Mouse (Mus musculus) c-Kit-positive CD71-positive TER-119-negative erythroid progenitor cells, embryonic 14.5 days (primary cell): ENCODE results near the gene Ntrk1.

ENCODE experiments used
- DNase-seq: peaks from one replicate; pipeline ENCODE4 v3.0.0-alpha.2; 2013; ENCODE audit warnings: low read depth

Ntrk1 gene

DNA sequence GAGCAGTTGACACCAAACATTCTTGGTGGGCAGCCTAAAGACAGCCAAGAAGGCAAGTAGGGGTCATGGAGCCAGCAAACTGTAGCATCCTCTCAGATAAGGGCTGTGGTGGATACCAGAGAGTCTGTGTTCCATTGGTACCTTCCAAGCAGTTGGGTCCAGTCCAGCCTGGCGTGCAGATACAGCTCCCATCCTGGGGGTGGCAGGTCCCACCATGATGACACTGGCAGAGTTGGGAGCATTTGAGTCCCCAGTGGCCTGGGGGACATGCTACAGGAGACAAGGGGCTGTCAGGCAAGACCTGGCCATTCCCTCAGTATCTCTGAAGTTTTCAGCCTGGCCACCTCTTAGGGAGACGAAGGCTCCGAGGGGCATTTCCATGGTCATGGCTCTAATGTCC is 42.4 kb downstream of the Ntrk1 start:
- no peak for DNase-seq

DNA sequence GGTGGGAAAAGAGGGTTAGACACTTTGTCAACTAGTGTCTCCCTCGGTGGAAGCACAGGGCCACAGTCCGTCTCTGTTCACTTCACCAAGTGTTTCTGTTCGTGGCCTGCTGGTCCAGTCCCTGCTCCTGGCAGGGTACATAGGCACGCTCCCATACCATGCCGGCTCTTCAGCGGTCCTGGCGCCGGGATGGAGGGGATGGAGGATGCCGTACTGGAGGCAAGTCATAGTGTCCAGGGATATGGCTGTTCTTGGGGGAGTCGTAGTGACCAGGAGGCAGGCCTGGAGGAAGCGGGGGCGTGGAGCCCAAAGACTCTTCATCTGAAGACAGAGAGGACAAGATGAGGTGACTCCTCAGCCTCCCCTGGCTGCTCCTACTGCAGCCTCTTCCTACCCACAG is 45.0 kb downstream of the Ntrk1 start:
- DNase-seq: no peak

DNA sequence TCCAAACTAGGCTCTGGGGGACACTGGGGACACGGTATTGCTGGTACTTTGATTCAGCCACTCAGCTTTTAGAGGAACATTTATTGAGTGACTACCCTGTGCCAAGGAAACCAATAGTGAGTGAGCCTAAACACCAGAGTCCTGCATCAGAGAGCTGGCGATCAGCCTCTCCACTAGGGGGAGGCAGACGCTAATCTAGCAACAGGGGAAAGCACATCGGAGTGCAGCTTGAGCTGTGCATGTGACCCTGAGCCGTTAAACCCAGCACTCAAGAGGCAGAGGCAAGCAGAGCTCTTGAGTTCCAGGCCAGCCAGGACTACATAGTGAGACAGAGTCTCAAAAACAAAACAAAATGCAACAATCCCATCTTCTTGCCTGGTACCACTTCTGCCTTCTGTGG is 45.9 kb downstream of the Ntrk1 start:
- DNase-seq: peak; percentile 20

DNA sequence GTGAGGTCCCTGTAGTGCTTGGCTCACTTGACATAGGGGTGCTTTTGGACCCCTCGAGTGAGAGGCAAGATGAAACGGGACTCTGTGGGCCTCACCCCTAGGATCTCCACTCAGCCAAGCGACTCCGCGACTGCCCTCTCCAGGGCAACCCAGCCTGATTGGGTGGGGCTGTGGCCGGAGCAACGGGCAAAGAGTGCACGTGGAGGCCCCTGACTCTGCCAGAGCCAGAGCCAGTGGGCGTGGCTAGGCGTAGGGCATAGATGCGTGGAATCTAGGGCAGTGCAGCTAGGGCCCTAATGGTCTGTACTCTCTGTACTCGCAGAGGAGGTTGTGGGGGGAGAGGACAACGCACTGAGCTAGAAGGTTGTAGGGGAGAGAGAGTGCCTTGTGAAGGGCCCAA is 46.5 kb downstream of the Ntrk1 start, which contains the start of gene Lrrc71:
TSS of gene Lrrc71 (minus strand) at position 195 of the 400 bp plus-strand sequence.
- DNase-seq: no peak

DNA sequence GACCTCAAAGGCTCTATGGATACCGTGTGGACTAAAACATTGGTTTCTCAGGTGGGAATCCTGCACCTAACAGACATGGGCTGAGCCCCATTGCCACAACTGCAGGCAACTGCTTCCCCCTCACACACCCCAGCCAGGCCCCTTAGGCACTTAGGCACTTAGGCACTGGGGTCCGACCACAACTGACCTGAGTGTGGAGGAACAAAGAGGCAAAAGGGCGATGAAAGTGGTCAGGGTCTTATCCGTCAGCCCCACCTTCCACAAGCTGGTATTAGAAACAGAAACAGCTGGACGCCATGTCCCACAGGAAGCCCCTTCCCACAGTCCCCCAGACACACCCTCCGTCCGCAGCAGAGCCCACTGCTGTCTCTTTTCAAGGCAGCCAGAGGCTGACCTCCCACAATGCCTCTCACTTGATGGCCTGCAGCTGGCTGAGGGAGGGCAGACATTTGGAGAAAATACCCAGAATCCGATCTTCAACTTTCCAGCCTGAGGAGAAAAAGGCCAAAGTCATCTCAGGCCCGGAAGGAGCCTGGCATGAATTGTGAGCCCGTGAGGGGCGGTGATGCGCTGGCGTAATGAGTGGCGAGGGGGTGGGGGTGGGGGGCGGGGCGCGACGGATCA is 49.8 kb downstream of the Ntrk1 start:
- no peak for DNase-seq

DNA sequence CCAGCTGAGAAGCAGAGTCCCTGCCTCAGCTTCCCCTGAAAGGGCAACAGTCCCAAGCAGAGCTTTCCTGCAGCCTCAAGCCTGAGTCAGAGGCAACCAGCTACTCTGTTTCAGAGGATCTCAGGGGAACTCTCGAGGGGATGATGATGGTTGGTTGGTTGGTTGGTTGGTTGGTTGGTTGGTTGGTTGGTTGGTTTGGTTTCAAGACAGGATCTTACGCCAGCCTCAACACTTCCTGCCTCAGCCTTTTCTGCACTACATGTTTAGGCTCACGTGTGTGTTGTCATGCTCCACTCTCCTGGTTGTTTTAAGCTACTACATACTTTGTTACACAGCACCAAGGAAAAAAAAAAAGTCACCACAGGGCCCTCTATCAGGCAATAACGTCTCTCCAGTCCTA is 51.0 kb downstream of the Ntrk1 start:
- DNase-seq: no peak

DNA sequence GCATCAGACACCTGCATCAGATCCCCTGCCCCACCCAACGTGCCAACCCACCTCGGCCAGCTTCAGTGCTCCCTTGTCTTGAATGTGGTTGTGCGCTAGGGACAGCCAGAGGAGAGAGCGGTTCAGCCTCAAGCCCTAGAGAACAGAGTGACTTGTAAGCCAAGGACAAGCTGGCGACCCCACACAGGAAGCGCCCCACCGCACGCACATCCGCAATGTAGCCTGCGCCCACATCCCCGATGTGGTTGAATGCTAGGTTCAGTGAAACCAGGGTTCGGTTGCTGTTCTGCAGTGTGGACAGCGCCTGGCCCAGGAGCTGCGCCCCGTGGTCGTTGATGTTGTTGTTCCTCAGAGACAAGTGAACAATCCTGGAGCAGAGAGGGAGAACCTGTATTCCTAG is 52.2 kb downstream of the Ntrk1 start:
- no peak for DNase-seq

DNA sequence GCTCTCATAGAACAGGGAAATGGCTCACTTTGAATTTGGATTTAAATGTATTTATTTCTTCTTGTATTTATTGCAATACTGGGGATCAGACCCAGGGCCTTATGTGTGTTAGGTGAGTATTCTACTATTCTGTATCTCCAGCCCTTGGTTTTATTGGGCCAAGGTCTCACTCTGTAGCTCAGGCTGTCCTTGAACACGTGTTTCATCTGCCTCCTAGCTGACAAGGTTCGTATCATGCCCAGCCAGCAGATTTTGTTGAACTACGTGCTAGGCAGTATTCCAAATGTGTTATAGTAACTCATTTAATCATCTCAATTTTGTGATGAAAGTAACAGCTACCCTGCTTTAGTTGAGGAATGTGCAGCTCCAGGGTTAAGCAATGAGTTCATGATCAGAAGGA is 52.9 kb downstream of the Ntrk1 start:
- DNase-seq: no peak

DNA sequence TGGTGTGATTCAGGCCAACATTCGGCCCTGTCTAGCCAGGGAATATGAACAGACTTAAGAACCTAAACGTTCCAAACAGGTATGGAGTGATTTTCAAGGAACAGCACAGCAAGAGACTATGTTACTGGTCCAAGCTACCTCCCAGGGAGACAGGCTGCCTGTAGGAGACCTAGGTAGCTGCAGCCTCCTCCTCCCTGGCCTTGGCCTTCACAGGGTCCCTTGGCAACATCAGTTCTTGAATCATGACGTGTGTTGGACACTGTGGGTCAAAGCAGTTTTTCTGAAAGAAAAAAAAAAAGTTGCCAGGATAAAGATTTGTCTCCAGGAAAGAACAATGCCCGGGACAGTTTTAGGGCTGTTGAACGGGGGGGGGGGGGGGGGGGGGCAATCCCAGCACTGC is 56.1 kb downstream of the Ntrk1 start:
- DNase-seq: no peak

DNA sequence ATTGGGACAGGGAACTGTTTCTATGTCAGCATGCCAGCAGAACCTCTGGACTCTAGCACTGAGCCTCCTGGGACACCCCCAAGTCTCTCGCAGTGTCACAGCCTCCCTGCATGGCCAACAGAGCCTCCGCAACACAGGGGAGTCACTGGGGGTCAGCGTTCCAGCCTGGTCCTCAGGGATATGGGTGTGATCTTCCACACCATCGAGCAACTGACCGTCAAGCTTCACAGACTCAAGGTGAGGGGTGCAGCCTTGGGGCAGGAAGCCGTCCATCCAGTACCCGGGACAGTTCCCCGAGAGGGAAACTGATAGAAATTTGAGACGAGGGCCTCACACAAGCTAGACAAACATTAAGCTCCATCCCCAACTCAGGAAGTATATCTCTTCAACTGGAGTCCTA is 59.6 kb downstream of the Ntrk1 start:
- DNase-seq: no peak

DNA sequence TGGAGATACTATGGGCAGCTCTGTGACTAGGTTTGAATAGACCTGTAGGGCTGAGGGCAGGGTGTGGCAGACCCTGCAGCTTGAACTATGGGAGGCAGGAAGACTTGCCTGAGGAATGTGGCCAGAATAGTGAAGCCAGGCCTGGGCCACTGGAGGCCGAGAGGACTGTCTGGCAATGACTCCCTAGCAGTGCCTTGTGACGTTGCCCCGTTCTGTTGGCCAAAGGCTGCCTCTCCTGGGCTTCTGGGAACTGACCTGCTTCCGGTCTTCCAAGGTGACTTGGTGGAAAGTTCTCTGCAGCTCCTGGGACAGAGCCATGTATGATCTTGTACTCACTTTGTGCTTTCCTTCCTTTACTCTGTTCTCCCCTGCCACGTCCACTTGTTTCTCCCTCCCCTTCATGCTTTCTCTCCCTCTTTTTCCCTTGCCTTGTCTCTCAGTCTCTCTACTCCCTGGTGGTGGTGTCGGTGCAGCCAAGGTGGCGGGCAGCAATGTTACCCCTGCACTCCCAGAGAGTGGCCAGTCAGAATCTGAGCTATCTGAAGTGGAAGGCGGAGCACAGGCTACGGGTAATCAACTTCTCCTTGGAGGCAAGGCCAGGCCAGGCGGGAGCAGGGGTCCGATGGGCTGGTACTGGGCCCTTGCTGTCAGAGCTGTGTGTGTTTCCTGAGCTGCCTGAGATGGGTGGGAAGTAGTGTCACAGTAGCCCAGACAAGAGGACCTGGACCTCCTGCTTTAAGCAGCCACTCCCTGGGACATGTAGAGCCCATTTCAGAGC is 60.8 kb downstream of the Ntrk1 start:
- DNase-seq: no peak

DNA sequence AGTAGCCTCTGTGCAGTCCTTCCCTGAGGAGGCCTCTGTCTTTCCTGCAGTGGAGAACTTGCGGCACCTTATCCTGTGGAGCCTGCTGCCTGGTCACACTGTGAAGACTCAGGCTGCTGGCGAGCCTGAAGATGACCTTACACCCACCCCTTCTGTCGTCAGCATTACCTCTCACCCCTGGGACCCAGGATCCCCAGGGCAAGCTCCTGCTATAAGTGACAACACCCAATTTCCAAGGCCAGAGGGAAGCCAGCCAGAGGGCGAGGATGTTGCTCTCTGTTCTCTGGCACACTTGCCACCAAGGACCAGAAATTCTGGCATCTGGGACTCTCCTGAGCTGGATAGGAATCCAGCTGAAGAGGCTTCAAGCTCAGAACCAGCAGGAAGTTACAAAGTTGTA is 61.9 kb downstream of the Ntrk1 start:
- no peak for DNase-seq

DNA sequence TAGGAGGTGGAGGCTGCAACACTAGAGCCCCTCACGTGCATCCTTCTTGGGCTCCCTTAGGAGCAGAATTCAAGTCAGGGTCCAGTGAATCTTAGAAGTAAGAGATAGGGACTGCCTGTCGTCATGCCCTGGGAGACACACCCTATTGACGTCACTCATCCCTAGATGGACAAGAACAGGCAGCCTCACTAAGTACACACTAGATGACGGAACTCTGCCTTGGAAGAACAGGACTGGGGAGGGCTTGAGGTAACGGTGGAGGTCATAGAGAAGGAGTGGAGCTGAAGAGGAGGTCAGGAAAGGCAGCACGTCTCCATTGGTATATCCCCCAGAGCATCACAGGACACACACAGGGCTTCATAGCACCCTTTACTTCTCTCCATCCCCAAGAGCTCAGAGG is 66.3 kb downstream of the Ntrk1 start:
- DNase-seq: no peak
